Mouse (Mus musculus) MEL (cell line): ENCODE data around the gene Gramd1b. TPM values are rescaled to one million over a fixed set of nuclear protein-coding genes. Genes with fewer than 3 reads are reported as not detected.

Experiments used
- DNase-seq: peaks from one replicate; pipeline ENCODE4 v3.0.0; 2011; ENCODE audit warnings: low read depth, low spot score
- H3K27ac ChIP-seq: 2 replicates; pipeline ENCODE4 v1.5.1; 2012; ENCODE audit warnings: low read depth, mild to moderate bottlenecking, control low read depth, low read length, moderate library complexity; ENCODE audit not compliant: control insufficient read depth
- H3K27me3 ChIP-seq, 2 experiments: fragments of 150-350 bp in 1 of 2; sonication (generic) in 1 of 2; 2 replicates each; pipeline ENCODE4 v1.6.1; 2012; ENCODE audit warnings: low read length in 2 of 2, mild to moderate bottlenecking in 2 of 2, improper control_type of control experiment in 1 of 2, moderate library complexity in 1 of 2; ENCODE audit not compliant: insufficient read depth in 2 of 2, control insufficient read depth in 1 of 2
- H3K36me3 ChIP-seq, 2 experiments: 2 replicates each; pipeline ENCODE4 v1.6.1; 2012 to 2014; ENCODE audit warnings: low read length in 2 of 2, improper control_type of control experiment in 1 of 2, inconsistent platforms in 1 of 2, mild to moderate bottlenecking in 1 of 2; ENCODE audit not compliant: insufficient read depth in 2 of 2, control insufficient read depth in 1 of 2
- H3K4me1 ChIP-seq, 2 experiments: fragments of 150-350 bp in 1 of 2; sonication (generic) in 1 of 2; 2 replicates each; pipeline ENCODE4 v1.6.1; 2012; ENCODE audit warnings: low read length in 2 of 2, improper control_type of control experiment in 1 of 2, mild to moderate bottlenecking in 1 of 2; ENCODE audit not compliant: insufficient read depth in 2 of 2, control insufficient read depth in 1 of 2
- H3K4me3 ChIP-seq, 2 experiments: fragments of 150-350 bp in 1 of 2; sonication (generic) in 1 of 2; 2 replicates each; pipeline ENCODE4 v1.5.1; 2012; ENCODE audit warnings: low read depth in 2 of 2, low read length in 2 of 2, mild to moderate bottlenecking in 2 of 2, moderate library complexity in 2 of 2, control low read depth in 1 of 2, improper control_type of control experiment in 1 of 2; ENCODE audit not compliant: control insufficient read depth in 1 of 2, insufficient read depth in 1 of 2
- H3K79me2 ChIP-seq: 2 replicates; pipeline ENCODE4 v1.6.1; 2012; ENCODE audit warnings: mild to moderate bottlenecking, low read length, moderate library complexity; ENCODE audit not compliant: control insufficient read depth, poor library complexity, insufficient read depth
- H3K9ac ChIP-seq: 2 replicates; pipeline ENCODE4 v1.6.1; 2012; ENCODE audit warnings: low read depth, mild to moderate bottlenecking, control low read depth, low read length, moderate library complexity; ENCODE audit not compliant: control insufficient read depth, poor library complexity, severe bottlenecking
- H3K9me3 ChIP-seq: fragments of 150-350 bp; sonication (generic); replicated peaks from 2 replicates; pipeline ENCODE4 v1.6.1; 2012; ENCODE audit warnings: mild to moderate bottlenecking, low read length, improper control_type of control experiment, moderate library complexity; ENCODE audit not compliant: insufficient read depth
- CHD2 ChIP-seq: IDR thresholded peaks from 2 replicates; pipeline ENCODE4 v1.6.1; 2011; ENCODE audit warnings: low read length, improper control_type of control experiment
- E2F4 ChIP-seq: IDR thresholded peaks from 2 replicates; pipeline ENCODE4 v1.6.1; 2011; ENCODE audit warnings: low read depth, low read length, improper control_type of control experiment, borderline replicate concordance
- ELF1 ChIP-seq: IDR thresholded peaks from 2 replicates; pipeline ENCODE4 v1.6.1; 2014; ENCODE audit warnings: low read depth, mild to moderate bottlenecking, inconsistent platforms, low read length, improper control_type of control experiment, moderate library complexity
- EP300 ChIP-seq, 2 experiments: IDR thresholded peaks; 2 replicates each; pipeline ENCODE4 v1.6.1; 2011; ENCODE audit warnings: improper control_type of control experiment in 2 of 2, low read length in 2 of 2, low read depth in 1 of 2, mild to moderate bottlenecking in 1 of 2
- ETS1 ChIP-seq: IDR thresholded peaks from 2 replicates; pipeline ENCODE4 v1.6.1; 2012; ENCODE audit warnings: low read depth, mild to moderate bottlenecking, inconsistent platforms, low read length, improper control_type of control experiment, moderate library complexity
- GABPA ChIP-seq: IDR thresholded peaks from 2 replicates; pipeline ENCODE4 v1.6.1; 2012; ENCODE audit warnings: low read depth, mild to moderate bottlenecking, inconsistent platforms, low read length, improper control_type of control experiment, moderate library complexity
- GATA1 ChIP-seq: IDR thresholded peaks from 2 replicates; pipeline ENCODE4 v1.6.1; 2011; ENCODE audit warnings: low read depth, low read length, improper control_type of control experiment
- JUND ChIP-seq: IDR thresholded peaks from 2 replicates; pipeline ENCODE4 v1.6.1; 2011; ENCODE audit warnings: low read depth, mild to moderate bottlenecking, improper control_type of control experiment, low read length
- KAT2A ChIP-seq: conservative IDR thresholded peaks from 2 replicates; pipeline ENCODE4 v1.6.1; 2012; ENCODE audit warnings: low read depth, low read length, improper control_type of control experiment, inconsistent platforms
- MEF2A ChIP-seq: IDR thresholded peaks from 2 replicates; pipeline ENCODE4 v1.6.1; 2014; ENCODE audit warnings: low read depth, mild to moderate bottlenecking, inconsistent platforms, low read length, improper control_type of control experiment; ENCODE audit not compliant: poor library complexity, insufficient replicate concordance, severe bottlenecking; ENCODE audit errors: extremely low read depth
- MXI1 ChIP-seq: IDR thresholded peaks from 2 replicates; pipeline ENCODE4 v1.6.1; 2011; ENCODE audit warnings: mild to moderate bottlenecking, low read depth, low read length, improper control_type of control experiment
- MYC ChIP-seq: IDR thresholded peaks from 2 replicates; pipeline ENCODE4 v1.6.1; 2011; ENCODE audit warnings: low read depth, mild to moderate bottlenecking, low read length, improper control_type of control experiment, moderate library complexity
- NRF1 ChIP-seq: IDR thresholded peaks from 2 replicates; pipeline ENCODE4 v1.6.1; 2014; ENCODE audit warnings: low read depth, mild to moderate bottlenecking, inconsistent platforms, low read length, improper control_type of control experiment, moderate library complexity; ENCODE audit not compliant: poor library complexity, insufficient read depth, severe bottlenecking
- POLR2AphosphoS5 ChIP-seq: IDR thresholded peaks from 2 replicates; pipeline ENCODE4 v1.6.1; 2012; ENCODE audit warnings: low read depth, borderline replicate concordance, mild to moderate bottlenecking, inconsistent platforms, low read length, moderate library complexity, mixed read lengths
- RAD21 ChIP-seq: IDR thresholded peaks from 2 replicates; pipeline ENCODE4 v1.6.1; 2011; ENCODE audit warnings: mild to moderate bottlenecking, low read depth, low read length, improper control_type of control experiment
- SIN3A ChIP-seq: IDR thresholded peaks from 2 replicates; pipeline ENCODE4 v1.6.1; 2012; ENCODE audit warnings: low read length, improper control_type of control experiment, inconsistent platforms
- TAL1 ChIP-seq: IDR thresholded peaks from 2 replicates; pipeline ENCODE4 v1.6.1; 2012; ENCODE audit warnings: mild to moderate bottlenecking, inconsistent platforms, low read length, moderate library complexity, mixed read lengths
- TBP ChIP-seq: IDR thresholded peaks from 2 replicates; pipeline ENCODE4 v1.8.0; 2011; ENCODE audit warnings: low read depth, low read length, improper control_type of control experiment
- TCF12 ChIP-seq: IDR thresholded peaks from 2 replicates; pipeline ENCODE4 v1.6.1; 2014; ENCODE audit warnings: low read depth, mild to moderate bottlenecking, inconsistent platforms, low read length, improper control_type of control experiment, moderate library complexity
- USF1 ChIP-seq: IDR thresholded peaks from 2 replicates; pipeline ENCODE4 v1.6.1; 2014; ENCODE audit warnings: low read depth, mild to moderate bottlenecking, inconsistent platforms, low read length, improper control_type of control experiment, moderate library complexity
- ZC3H11A ChIP-seq: IDR thresholded peaks from 2 replicates; pipeline ENCODE4 v1.6.1; 2012; ENCODE audit warnings: low read depth, mild to moderate bottlenecking, inconsistent platforms, low read length, improper control_type of control experiment
- ZMIZ1 ChIP-seq: IDR thresholded peaks from 2 replicates; pipeline ENCODE4 v1.6.1; 2012; ENCODE audit warnings: low read depth, mild to moderate bottlenecking, inconsistent platforms, low read length, improper control_type of control experiment, moderate library complexity
- ZNF384 ChIP-seq: IDR thresholded peaks from 2 replicates; pipeline ENCODE4 v1.6.1; 2012; ENCODE audit warnings: low read depth, mild to moderate bottlenecking, inconsistent platforms, low read length, improper control_type of control experiment
- polyA plus RNA-seq, 2 experiments: library from polyadenylated mRNA; stranded (reverse) in 1 of 2; unstranded in 1 of 2; fragments of >175 nt in 1 of 2; fragments of >200 nt in 1 of 2; gene quantifications; 2 replicates each; pipeline versions ENCODE4 v1.2.1 to v1.2.4; 2012; ENCODE audit warnings: low replicate concordance in 2 of 2, low read depth in 1 of 2; ENCODE audit not compliant: insufficient read length in 2 of 2, insufficient read depth in 1 of 2, missing spikeins in 1 of 2
- total RNA-seq: library from RNA; depleted of rRNA; stranded (reverse); fragments of 300-350 nt; gene quantifications from 2 replicates; pipeline ENCODE4 v1.2.3, GENCODE M21; 2012

Gramd1b gene
- total and polyA plus RNA-seq, 3 experiments, result not detected

GRCm38 (mm10) chr9:40563750-40564149 lies 32.6 kb upstream of the Gramd1b start:
- no peak overlapping the region for H3K9ac ChIP-seq
- no peaks in the 10 kb centered on the region for H3K36me3 ChIP-seq
- TF ChIP-seq TAL1, result no peak
- TF ChIP-seq GATA1, result no peak
- H3K4me3 ChIP-seq, result no peak overlapping the region
- no peak for DNase-seq
- no peak overlapping the region for H3K27ac ChIP-seq
- H3K27me3 ChIP-seq, result no peaks in the 10 kb centered on the region
- H3K4me1 ChIP-seq, result no peaks in the 10 kb centered on the region
- H3K79me2 ChIP-seq, result no peaks in the 10 kb centered on the region
- no peaks in the 10 kb centered on the region for H3K9me3 ChIP-seq

- no peaks in the 10 kb centered on the region for H3K9me3 ChIP-seq
Measured at GRCm38 (mm10) chr9:40559646-40560045, 28.5 kb upstream of the Gramd1b start.

DNA sequence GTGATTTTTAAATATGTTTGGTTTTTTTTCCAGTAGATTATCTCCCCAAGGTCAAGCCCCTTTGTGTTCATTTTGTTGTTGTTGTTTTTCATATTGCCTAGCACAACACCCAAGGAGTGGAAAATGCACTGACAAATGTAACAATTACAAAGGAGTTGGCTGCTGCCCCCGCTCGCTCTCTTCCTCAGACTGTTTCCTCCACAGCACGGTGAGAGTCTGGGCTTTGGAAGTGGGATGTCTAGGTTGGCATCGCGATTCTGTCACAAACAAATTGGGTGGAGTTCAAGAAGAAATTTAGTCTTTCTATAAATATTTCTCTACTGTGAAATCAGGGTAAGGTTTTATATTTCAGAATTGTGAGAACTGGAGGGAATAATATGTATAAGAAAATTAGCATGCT lies 26.6 kb upstream of the Gramd1b start:
- Histone ChIP-seq H3K9ac (no peak overlapping the region), H3K4me3 (no peak overlapping the region), H3K27me3 (no peaks in the 10 kb centered on the region), H3K79me2 (no peaks in the 10 kb centered on the region), H3K4me1 (no peaks in the 10 kb centered on the region), H3K9me3 (no peaks in the 10 kb centered on the region), H3K36me3 (no peaks in the 10 kb centered on the region), H3K27ac (no peak overlapping the region)
- DNase-seq, result no peak
- TF ChIP-seq ZMIZ1, result no peak
- no peak for TF ChIP-seq ELF1
- TF ChIP-seq MYC, result no peak
- TF ChIP-seq EP300 (IDR thresholded peaks at IDR 0.05; ENCODE audit: low read depth in 1 of 2, low read length in 2 of 2), result no peak

More at GRCm38 (mm10) chr9:40559646-40560045, 28.5 kb upstream of the Gramd1b start:
- Histone ChIP-seq H3K27ac (no peak overlapping the region), H3K4me3 (no peak overlapping the region), H3K79me2 (no peaks in the 10 kb centered on the region)
- no peak for DNase-seq
- TF ChIP-seq MXI1, result no peak
- TF ChIP-seq MEF2A, result no peak
- no peak for TF ChIP-seq KAT2A
- no peak for TF ChIP-seq ETS1
- no peak for TF ChIP-seq RAD21
- no peak for TF ChIP-seq ELF1
- TF ChIP-seq E2F4, result no peak
- no peak for TF ChIP-seq NRF1
- TF ChIP-seq ZC3H11A, result no peak
- TF ChIP-seq TCF12, result no peak
- no peak for TF ChIP-seq SIN3A
- TF ChIP-seq USF1, result no peak
- TF ChIP-seq ZNF384, result no peak
- no peak for TF ChIP-seq JUND
- no peak for TF ChIP-seq CHD2
- TF ChIP-seq TBP, result no peak
- TF ChIP-seq GABPA, result no peak
- no peak for TF ChIP-seq POLR2AphosphoS5
- TF ChIP-seq, all 39 proteins: peak for 0
- H3K27me3 ChIP-seq, result no peaks in the 10 kb centered on the region
- H3K9ac ChIP-seq, result no peak overlapping the region
- H3K4me1 ChIP-seq, result no peaks in the 10 kb centered on the region
- H3K36me3 ChIP-seq, result no peaks in the 10 kb centered on the region
